Mouse (Mus musculus) erythroid progenitor cell, adult 5-6 weeks (primary cell): ENCODE data around the gene Gm49358. TPM values are rescaled to one million over a fixed set of nuclear protein-coding genes. Genes with fewer than 3 reads are reported as not detected.

Experiments used
- ATAC-seq: replicated peaks from 2 replicates; pipeline ENCODE4 v1.8.0; 2016; ENCODE audit warnings: moderate number of reproducible peaks, mild to moderate bottlenecking, moderate TSS enrichment, inconsistent platforms; ENCODE audit not compliant: poor library complexity, low FRiP score, severe bottlenecking
- total RNA-seq, 2 experiments: library from RNA; stranded (forward) in 1 of 2; stranded (reverse) in 1 of 2; fragments of 150-400 nt in 1 of 2; fragments of 186-747, 209-891 nt in 1 of 2; gene quantifications; 2 replicates each; pipeline versions ENCODE4 v1.2.3 to v1.2.4; 2015 to 2017; ENCODE audit warnings: low replicate concordance in 2 of 2

Gm49358 gene
- total RNA-seq, 2 experiments from 2014 or later = 2.9 TPM; not detected in 1

- ATAC-seq = no peak
Measured at GRCm38 (mm10) chr10:86852160-86852559, 88.4 kb downstream of the Gm49358 start.

DNA sequence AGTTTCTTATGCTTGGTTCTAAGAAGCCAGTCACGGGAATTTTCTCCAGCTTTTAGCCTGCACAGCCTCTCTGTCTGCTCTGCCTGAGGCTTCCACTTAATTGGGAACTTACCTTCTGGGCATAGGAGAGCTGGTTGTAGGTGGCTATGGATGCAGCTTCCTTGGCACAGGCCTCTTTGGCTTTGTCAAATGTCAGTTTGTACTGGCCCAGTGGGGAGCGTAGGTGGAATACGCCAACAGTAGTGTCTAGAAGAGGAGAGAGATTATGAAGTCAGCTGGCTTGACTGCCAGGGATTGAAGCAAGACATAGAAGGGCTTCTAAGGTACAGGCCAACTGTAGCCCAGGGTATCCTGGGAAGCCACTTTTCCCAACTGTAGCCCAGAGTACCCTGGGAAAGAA lies 89.7 kb downstream of the Gm49358 start:
- ATAC-seq = no peak

DNA sequence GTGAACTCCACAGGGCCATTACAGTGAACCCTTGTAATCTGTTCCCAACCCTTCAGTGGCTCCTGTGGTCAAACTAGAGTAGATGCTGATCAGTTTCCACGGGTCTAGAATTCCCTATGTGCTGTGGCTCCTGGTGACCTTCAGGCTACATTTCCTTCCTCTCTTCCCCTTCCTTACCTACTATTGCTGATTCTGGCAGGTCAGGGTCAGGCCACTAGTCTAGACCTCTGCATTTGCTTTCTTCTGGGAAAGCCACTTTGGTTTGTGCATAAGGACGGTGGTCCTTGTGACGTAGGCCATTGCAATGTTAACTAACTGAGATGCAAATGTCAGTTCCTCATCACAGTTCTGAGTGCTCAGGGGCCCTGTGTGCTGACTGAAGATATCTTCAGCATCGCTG lies 96.6 kb downstream of the Gm49358 start:
- ATAC-seq = no peak

DNA sequence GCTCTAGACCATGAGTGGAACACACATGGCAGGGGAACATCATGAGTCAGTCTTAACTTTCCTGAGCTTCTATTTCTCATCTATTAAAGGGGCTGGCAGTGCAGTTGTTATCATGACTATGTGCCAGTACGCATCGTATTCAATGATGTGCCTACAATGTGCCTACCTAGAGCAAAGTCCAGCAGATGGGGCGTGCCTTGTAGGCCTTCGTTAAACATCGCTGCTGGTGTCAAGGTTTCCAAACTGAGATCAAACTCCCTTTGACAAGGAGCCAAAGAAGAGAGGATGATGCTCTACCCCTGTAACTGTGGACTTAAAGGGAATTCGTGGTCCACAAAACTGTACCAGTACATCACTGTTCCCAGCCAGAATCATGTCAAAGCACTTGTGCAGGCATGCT lies 98.7 kb downstream of the Gm49358 start:
- ATAC-seq = no peak

DNA sequence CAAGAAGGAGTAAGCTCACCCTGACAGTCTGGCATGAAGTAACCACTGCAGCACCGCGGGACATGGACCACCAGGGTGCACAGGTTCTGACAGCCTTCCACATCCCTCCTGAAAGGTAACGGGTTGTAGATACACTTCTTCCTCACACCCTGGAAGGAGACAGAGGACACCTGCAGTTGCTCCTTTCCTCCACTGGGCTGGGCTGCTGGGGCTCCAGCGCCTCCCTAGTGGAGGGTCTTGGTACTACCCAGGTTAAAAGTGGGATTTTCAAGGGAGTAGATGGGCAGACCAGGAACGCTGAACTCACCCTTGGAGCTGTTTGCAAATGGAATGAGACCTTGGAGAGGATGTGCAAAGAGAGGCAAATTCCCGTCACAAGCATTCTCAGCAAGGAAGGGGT lies 99.7 kb downstream of the Gm49358 start:
- no peak for ATAC-seq

GRCm38 (mm10) chr10:86872121-86872520 lies 108.3 kb downstream of the Gm49358 start:
- no peak for ATAC-seq

- ATAC-seq = no peak
Measured at GRCm38 (mm10) chr10:86872591-86872990, 108.8 kb downstream of the Gm49358 start.

GRCm38 (mm10) chr10:86878721-86879120 lies 114.9 kb downstream of the Gm49358 start:
- no peak for ATAC-seq

DNA sequence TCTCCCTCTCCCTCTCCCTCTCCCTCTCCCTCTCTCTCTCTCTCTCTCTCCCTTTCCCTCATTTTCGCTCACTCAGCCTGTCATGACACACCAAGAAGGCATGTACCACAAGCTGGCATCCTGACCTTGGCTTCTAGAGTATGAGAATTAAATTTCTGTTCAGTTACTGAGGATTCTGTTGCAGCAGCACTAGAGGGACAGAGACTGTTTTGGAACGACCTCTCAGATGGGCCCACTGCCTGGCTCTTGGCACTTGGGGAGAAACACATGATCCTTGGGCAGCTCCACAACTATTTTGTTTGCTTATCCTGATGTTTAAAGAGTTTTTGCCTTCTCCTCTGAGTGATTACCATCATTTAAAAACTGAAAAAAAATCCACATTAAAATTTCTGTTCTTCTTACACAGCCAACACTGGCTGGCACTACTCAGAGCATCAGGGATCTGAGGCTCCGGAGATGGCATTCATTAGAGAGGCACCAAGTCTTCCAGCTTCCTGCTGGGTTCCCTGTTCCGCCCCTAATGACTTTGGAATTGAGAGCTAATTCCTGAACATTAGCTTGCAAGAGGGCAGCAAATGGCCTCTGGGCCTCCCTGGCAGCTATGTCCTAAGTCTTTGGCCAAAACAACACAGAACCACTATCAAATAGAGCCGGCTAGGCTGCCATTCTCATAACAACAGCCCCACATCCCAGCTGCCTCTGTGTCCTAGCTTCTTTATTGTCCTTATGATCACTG lies 116.5 kb downstream of the Gm49358 start:
- no peak for ATAC-seq

GRCm38 (mm10) chr10:86881448-86881847 lies 117.7 kb downstream of the Gm49358 start:
- no peak for ATAC-seq

Other genes starting within 250 kb of the Gm49358 start
- 243 and 279 TPM in 2 replicates for gene Hsp90b1, start 58.5 kb upstream of the Gm49358 start, total RNA-seq (2015; ENCODE audit: low replicate concordance)
- 366 and 415 TPM in 2 replicates for gene Hsp90b1, start 58.5 kb upstream of the Gm49358 start, total RNA-seq (2017; ENCODE audit: low replicate concordance)
- gene Ttc41, start 58.2 kb upstream of the Gm49358 start, total RNA-seq (2015; ENCODE audit: low replicate concordance) = 2.1 and 4.0 TPM in 2 replicates
- 1.0 and 2.3 TPM in 2 replicates for gene Ttc41, start 58.2 kb upstream of the Gm49358 start, total RNA-seq (2017; ENCODE audit: low replicate concordance)
- 1.4 and 4.6 TPM in 2 replicates for gene Nt5dc3, start 15.0 kb downstream of the Gm49358 start, total RNA-seq (2015; ENCODE audit: low replicate concordance)
- gene Nt5dc3, start 15.0 kb downstream of the Gm49358 start, total RNA-seq (2017; ENCODE audit: low replicate concordance) = 0.39 and 1.1 TPM in 2 replicates
- 0.84 and 20.2 TPM in 2 replicates for gene Stab2, start 244.1 kb downstream of the Gm49358 start, total RNA-seq (2015; ENCODE audit: low replicate concordance)
- 0.15 and 1.4 TPM in 2 replicates for gene Stab2, start 244.1 kb downstream of the Gm49358 start, total RNA-seq (2017; ENCODE audit: low replicate concordance)